Mouse (Mus musculus): Measurements from ENCODE around the gene Cfap157. TPM values are rescaled to one million over a fixed set of nuclear protein-coding genes. Genes with fewer than 3 reads are reported as not detected.
A peak's percentile ranks its signal among the peaks of the same experiment; 100 is the strongest.

The Cfap157 gene
- total RNA-seq, 2 experiments from 2014 or later: not detected

- peak; percentile 96 to 98 for DNase-seq (ENCODE audit: extremely low spot score in 1 of 2, low spot score in 2 of 2)
- intact Hi-C loops (cut with DNase I): loop anchor here (1.0 kb wide), 1 partner anchor 44 kb away; the partner anchor contains the start of gene Cdk9
These were observed 27.0 kb downstream of the Cfap157 start, which contains the start of gene Tor2a for GRCm38 (mm10) chr2:32757056-32757845. Gene Tor2a (plus strand): TSS chr2:32757234.

DNA sequence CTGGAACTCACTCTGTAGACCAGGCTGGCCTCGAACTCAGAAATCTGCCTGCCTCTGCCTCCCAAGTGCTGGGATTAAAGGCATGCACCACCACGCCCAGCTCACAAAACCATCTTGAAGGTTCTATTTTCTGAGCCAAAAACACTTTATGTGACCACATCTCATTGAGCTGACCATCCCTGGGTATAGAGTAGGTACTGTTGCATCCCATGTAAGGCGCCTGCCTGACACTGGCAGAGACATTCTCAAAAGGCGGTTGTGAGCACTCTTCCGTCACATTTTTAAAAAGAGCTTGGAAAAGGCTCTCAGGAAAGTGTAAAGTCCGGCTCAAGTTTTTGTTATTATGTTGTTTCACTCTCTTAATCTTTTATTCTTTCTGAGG, 27.6 kb downstream of the Cfap157 start:
- intact Hi-C loops (cut with DNase I): loop anchor here (1.0 kb wide), 1 partner anchor 43 kb away; the partner anchor contains the start of gene Cdk9

GRCm38 (mm10) chr2:32752181-32752580, 32.0 kb downstream of the Cfap157 start:
- intact Hi-C loops (cut with DNase I): no loop called here
- DNase-seq (ENCODE audit: extremely low spot score in 1 of 2, low spot score in 2 of 2): no peak

More for the DNA sequence above, 27.6 kb downstream of the Cfap157 start:
- DNase-seq (ENCODE audit: extremely low spot score in 1 of 2, low spot score in 2 of 2): no peak

GRCm38 (mm10) chr2:32751665-32752033, 32.6 kb downstream of the Cfap157 start:
- intact Hi-C loops (cut with DNase I): no loop called here
- no peak for DNase-seq (ENCODE audit: extremely low spot score in 1 of 2, low spot score in 2 of 2)

- no peak for DNase-seq (ENCODE audit: extremely low spot score in 1 of 2, low spot score in 2 of 2)
- intact Hi-C loops (cut with DNase I): no loop called here
These were observed 33.2 kb downstream of the Cfap157 start for GRCm38 (mm10) chr2:32750887-32751664.

- no peak for DNase-seq (ENCODE audit: extremely low spot score in 1 of 2, low spot score in 2 of 2)
- intact Hi-C loops (cut with DNase I): no loop called here
These were observed 34.0 kb downstream of the Cfap157 start for GRCm38 (mm10) chr2:32750199-32750598.

DNA sequence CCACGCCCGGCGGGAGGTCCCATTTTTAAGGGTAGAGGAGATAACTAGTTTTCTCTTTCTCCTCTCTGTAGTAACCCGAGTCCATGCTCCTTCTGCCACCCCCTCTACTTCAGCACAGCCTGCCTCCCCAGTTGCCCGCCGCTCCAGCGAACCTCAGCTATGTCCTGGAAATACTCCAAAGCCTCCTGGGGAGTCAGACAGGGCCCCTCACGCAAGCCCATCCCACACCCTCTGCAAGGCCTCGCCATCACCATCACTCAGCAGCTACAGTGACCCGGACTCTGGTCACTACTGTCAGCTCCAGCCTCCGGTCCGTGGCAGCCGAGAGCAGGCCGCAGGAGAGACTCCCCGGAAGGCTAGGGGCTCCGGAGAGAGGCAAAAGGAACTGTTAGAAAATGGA, 35.1 kb downstream of the Cfap157 start:
- DNase-seq (ENCODE audit: extremely low spot score in 1 of 2, low spot score in 2 of 2): no peak
- intact Hi-C loops (cut with DNase I): no loop called here

DNA sequence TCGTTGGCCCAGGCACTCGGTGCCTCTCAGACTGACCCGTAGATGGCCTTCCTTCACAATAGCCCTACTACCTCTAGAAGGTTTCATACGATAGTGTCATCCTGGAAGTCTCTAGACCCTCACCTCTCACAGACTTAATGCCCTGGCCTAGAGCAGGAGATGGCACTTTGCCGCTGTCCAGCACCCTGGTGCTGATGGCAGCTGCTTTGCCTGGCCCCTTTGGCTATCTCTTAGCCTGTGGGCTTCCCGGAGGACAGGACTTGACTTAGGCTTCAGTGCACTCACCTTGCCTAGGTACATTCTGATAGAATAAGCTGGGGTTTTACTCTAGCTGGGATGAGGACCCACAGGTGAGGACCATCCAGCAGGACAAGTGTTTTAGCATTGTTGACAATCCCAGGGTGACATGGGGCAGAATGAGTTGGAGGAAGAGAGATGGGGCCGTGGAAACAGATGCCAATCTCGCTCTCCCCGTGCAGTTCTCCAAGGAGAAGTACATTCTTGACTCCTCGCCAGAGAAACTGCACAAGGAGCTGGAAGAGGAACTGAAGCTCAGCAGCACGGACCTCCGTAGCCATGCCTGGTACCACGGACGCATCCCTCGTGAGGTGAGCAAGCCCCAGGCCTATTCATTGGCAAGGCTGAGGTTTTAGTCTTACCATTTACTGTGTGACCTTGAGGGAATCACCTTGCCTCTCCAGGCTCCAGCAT, 39.8 kb downstream of the Cfap157 start:
- intact Hi-C loops (cut with DNase I): no loop called here
- DNase-seq (ENCODE audit: extremely low spot score in 1 of 2, low spot score in 2 of 2): no peak

GRCm38 (mm10) chr2:32742173-32742531, 42.1 kb downstream of the Cfap157 start:
- intact Hi-C loops (cut with DNase I): no loop called here

GRCm38 (mm10) chr2:32741273-32742172, 42.7 kb downstream of the Cfap157 start:
- intact Hi-C loops (cut with DNase I): no loop called here
- DNase-seq (ENCODE audit: extremely low spot score in 1 of 2, low spot score in 2 of 2): peak in 1 of 2 experiments; percentile 80

More at GRCm38 (mm10) chr2:32742173-32742531, 42.1 kb downstream of the Cfap157 start:
- DNase-seq (ENCODE audit: extremely low spot score in 1 of 2, low spot score in 2 of 2): peak; percentile 80 to 83

GRCm38 (mm10) chr2:32740916-32741272, 43.3 kb downstream of the Cfap157 start, which contains the start of gene 6330409D20Rik:
Gene 6330409D20Rik (minus strand): TSS chr2:32741016.
- no peak for DNase-seq (ENCODE audit: extremely low spot score in 1 of 2, low spot score in 2 of 2)
- intact Hi-C loops (cut with DNase I): no loop called here

GRCm38 (mm10) chr2:32739311-32739710, 44.9 kb downstream of the Cfap157 start:
- DNase-seq (ENCODE audit: extremely low spot score in 1 of 2, low spot score in 2 of 2): no peak
- intact Hi-C loops (cut with DNase I): no loop called here

- intact Hi-C loops (cut with DNase I): no loop called here
- DNase-seq (ENCODE audit: extremely low spot score in 1 of 2, low spot score in 2 of 2): no peak
These were observed 47.2 kb downstream of the Cfap157 start for GRCm38 (mm10) chr2:32737008-32737407.

DNA sequence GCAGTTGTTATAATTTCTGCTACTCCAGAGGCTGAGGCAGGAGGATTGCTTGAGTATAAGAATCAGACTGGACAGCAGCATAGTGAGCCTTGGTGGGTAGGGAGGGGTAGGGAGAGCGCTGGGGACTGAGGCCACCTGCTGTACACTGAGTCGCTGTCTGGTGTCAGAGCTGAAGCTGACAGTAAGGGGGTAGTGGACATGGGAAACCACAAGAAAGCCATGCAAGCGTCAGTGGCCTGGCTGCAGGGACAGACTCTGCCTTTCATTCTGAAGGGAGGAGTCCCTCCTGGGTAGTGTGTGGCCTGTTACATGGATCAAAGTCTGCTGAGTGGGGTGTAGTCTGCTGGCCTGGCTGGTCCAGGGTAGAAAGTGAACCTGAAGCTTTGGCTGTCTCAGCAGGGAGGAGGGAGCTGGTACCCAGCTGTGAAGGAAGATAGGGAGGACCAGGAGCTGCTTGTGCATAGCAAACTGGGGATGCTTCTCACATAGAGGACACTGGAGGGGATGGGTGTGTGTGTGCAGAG, 47.9 kb downstream of the Cfap157 start:
- DNase-seq (ENCODE audit: extremely low spot score in 1 of 2, low spot score in 2 of 2): no peak
- intact Hi-C loops (cut with DNase I): no loop called here

DNA sequence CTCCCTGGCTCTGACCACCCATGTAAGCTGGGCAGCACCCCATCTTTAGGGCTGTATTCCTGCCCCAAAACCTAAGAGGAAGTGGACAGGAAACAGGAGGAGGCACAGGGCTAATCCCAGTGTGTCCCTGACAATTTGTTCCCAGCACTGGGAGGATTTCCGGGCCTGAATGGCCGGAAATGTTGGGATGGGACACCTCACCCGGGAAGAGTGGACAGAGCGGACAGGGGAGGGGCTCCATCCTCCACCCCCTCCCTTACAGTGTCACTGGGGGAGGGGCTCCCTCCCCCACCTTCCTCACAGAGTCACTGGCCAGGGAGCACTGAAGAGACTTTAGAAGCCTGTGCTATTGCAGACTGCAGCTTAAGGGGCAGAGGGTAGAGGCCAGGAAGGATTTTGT, 49.3 kb downstream of the Cfap157 start:
- DNase-seq (ENCODE audit: extremely low spot score in 1 of 2, low spot score in 2 of 2): peak in 1 of 2 experiments; percentile 78
- intact Hi-C loops (cut with DNase I): no loop called here

DNA sequence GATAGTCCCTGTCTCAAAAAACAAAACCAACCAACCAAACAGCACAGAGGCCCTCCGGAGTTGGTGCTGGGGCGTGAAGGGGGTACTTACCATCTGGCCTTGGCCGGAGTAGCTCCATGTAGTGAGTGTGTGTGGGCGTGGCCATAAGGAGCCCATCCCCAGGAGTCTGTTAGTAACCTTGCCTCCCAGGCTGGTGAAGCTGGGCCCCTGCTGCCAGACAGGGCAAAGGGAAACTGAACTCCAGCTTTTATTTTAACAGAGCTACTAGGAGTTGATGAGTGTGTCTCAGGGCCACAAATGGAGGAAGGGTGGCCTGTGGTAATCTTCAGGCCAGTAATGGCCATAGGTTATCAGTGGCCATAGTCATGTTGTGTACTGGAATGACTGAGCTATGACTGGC, 49.7 kb downstream of the Cfap157 start:
- DNase-seq (ENCODE audit: extremely low spot score in 1 of 2, low spot score in 2 of 2): no peak
- intact Hi-C loops (cut with DNase I): no loop called here

- no peak for DNase-seq (ENCODE audit: extremely low spot score in 1 of 2, low spot score in 2 of 2)
- intact Hi-C loops (cut with DNase I): no loop called here
These were observed 51.5 kb downstream of the Cfap157 start for GRCm38 (mm10) chr2:32732695-32733094.

DNA sequence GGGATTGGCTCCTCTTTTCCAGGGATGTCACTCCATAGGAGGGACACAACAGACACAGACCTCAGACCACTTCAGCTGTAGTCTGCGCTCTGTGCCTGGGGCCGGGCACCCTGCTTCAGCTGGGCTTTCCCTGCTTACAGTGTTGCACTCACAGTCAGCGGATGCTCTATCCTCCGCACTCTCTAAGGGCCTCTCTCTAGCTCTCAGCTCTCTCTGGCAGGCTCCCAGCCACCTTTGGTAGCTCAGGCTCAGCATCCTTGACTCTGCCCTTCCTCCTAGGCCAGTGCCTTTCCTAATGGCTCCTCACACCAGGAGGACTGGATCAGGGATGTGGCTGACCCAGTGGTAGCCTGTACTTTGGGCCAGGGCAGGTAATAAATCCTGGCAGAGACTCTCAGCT, 52.3 kb downstream of the Cfap157 start:
- peak in 1 of 2 experiments; percentile 61 for DNase-seq (ENCODE audit: extremely low spot score in 1 of 2, low spot score in 2 of 2)
- intact Hi-C loops (cut with DNase I): no loop called here
